Mouse (Mus musculus) gonadal fat pad, adult 2 months (tissue): ENCODE measurements around the gene Acad9. TPM values are rescaled to one million over a fixed set of nuclear protein-coding genes. Genes with fewer than 3 reads are reported as not detected.

Source experiments
- DNase-seq: peaks from one replicate; pipeline ENCODE4 v3.0.0-alpha.2; 2012; ENCODE audit warnings: low read depth
- polyA plus RNA-seq: library from polyadenylated mRNA; depleted of rRNA; stranded (reverse); fragments of >200 nt; gene quantifications from 2 replicates; pipeline ENCODE4 v1.2.3, GENCODE M21; 2012; rRNA removed

The Acad9 gene
- polyA plus RNA-seq, result 27.5 and 39.8 TPM in 2 replicates

- no peak for DNase-seq
These were observed at the start of gene Acad9 for GRCm38 (mm10) chr3:36065843-36066651. TSS of gene Acad9 (plus strand) at chr3:36065979.

- DNase-seq, result no peak
These were observed 40.0 kb upstream of the Acad9 start for GRCm38 (mm10) chr3:36025732-36026131.

- DNase-seq, result no peak
These were observed 35.8 kb upstream of the Acad9 start for GRCm38 (mm10) chr3:36029993-36030392.

GRCm38 (mm10) chr3:36031740-36032510 is 33.9 kb upstream of the Acad9 start:
- DNase-seq, result peak; percentile 38

DNA sequence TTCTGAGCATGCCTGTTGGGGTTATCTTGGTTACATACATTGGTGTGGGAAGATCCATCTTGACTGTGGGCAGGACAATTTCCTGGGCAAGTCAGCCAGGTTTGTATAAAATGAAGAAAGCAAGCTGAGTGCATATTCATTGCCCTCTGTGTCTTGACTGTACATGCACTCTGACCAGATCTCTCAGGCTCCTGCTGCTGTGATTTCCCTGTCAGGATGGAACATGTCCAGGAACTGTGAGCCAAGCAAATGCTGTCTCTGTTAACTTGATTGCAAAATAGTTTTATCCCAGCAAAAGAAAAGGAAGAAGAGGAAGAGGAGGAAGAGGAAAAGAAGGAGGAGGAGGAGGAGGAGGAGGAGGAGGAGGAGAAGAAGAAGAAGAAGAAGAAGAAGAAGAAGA is 21.3 kb upstream of the Acad9 start:
- DNase-seq, result no peak

GRCm38 (mm10) chr3:36045086-36045485 is 20.7 kb upstream of the Acad9 start:
- DNase-seq, result no peak

GRCm38 (mm10) chr3:36049106-36049505 is 16.7 kb upstream of the Acad9 start:
- DNase-seq, result no peak

DNA sequence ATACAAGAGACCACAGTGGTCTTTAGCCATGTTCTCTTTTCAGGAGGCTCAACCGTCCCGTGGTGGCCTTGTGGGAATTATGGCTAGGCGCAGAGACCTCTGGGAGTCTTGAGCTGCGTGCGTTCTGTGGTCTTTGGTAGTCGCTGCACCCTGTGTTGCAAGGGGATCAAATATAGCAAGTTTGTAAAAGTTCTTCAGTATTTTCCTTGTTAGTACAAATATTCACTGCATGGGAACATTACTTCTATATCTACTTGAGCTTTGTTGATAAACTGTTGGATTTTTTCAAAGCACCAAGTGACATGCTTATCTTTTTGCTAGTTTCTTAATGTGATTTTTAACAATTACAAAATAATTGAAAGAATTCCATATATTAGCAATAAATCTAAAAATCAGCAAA is 12.3 kb upstream of the Acad9 start, which contains the start of gene Ccdc144b:
Ccdc144b (minus strand) TSS at position 101 of the 400 bp plus-strand sequence.
- DNase-seq, result no peak

DNA sequence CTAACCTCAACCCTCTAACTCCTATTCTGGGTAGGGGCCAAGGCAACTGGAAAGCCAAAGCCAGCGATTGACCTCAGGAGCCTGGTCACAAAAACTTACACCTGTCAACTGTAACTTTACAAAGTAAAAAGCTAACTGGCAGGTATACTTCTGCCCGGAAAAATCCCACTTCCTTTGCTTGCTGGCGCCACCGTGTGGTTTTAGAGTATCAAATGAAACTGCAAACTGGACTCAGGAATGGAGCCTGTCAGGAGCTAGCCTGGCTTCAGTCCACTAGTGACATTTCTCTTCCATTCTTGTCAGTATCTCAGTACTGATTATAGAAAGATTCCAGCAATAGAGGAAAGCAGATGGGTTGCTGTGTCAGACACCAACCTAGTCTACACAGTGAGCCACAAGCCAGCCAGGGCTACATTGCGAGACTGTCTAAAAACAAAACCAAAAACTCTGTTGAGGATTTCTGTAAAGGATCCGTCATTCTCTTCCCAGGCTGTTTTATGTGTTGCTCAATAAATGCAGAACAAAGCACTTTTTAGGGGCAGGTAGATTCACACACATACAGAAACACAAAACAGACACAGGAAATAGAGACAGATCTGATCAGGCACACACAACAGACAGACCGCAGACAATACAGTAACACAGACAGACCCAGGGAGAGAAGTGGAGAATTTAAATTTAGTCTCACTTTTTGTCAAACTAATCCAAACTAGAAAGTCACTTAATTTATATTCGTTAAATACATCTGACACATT is 5.5 kb upstream of the Acad9 start:
- no peak for DNase-seq

GRCm38 (mm10) chr3:36064592-36065061 is 1.2 kb upstream of the Acad9 start:
- no peak for DNase-seq

GRCm38 (mm10) chr3:36065166-36065565 is 613 bp upstream of the Acad9 start:
- DNase-seq, result no peak

DNA sequence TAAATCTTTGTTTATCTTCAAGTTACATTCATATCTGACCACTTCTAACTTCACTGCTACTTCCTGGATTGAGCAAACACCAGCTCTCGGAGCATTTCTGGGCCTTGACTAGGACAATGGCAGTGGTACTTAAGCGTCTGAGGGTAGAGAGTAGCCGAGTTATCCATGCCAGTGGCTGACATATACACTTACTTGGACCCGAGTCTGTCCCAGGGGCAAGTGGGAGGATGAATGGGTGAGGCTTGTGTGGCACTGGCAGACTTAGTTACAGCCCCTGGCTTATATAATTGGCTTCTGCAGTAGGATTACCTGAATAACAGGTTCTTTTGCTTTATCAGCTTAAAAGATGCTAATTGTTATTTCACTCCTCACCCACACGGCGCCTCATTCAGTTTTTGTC is 2.0 kb downstream of the Acad9 start:
- DNase-seq, result no peak

DNA sequence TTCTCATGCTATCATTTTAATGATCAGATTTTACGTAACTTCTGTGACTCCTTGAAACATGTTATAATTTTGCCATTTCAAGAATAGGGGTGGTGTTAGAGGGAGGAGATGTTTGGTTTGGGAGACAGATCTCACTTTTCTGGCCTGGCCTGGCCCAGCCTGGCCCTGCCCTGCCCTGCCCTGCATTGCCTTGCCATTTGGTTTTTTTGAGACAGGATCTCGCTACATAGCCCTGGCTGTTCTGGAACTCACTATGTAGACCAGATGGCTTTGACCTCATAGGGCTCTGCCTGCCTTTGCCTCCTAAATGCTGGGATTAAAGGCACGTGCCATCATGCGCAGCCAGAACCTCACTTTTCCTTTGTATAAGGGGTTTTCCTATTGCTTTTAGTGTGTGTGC is 4.7 kb downstream of the Acad9 start:
- DNase-seq, result no peak

DNA sequence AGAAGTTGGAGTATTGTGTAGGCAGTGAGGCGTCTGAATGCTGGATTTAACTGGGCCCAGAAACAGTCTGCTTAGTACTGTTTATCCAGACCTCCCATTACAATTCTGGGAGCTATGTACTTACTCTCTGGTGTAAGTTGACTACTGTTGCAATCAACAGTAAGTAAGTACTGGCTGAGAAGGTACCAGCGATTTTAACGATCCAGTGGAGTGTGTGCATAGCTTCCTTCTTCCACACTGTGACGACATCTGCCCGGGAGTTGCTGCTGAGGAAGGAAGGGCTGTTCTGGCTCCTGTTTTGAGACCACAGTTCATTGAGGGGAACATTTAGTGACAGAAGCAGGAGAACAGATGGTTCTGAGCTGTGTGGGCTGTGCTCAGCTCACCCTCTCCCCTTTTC is 5.3 kb downstream of the Acad9 start:
- no peak for DNase-seq

- no peak for DNase-seq
These were observed 8.5 kb downstream of the Acad9 start for GRCm38 (mm10) chr3:36074231-36074630.

GRCm38 (mm10) chr3:36075466-36075865 is 9.7 kb downstream of the Acad9 start:
- no peak for DNase-seq

DNA sequence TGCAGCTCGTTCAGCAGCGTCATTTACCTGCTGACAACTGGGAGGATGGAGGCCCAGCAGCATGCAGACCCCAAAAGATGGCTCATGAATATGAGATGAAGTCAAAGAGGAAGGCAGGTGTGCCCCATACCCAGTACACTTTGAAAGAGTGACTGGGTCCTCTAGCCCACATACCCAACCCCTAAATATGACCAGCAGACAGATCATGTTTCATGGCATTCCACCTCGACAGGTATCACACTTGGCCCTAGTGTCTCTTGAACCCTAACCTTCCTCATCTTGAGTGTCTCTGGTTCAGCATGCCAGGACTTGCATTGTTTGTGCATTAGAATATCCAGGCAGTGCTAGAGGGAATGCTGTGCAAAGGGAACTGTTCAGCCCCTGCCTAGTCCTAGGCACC is 11.6 kb downstream of the Acad9 start:
- no peak for DNase-seq

DNA sequence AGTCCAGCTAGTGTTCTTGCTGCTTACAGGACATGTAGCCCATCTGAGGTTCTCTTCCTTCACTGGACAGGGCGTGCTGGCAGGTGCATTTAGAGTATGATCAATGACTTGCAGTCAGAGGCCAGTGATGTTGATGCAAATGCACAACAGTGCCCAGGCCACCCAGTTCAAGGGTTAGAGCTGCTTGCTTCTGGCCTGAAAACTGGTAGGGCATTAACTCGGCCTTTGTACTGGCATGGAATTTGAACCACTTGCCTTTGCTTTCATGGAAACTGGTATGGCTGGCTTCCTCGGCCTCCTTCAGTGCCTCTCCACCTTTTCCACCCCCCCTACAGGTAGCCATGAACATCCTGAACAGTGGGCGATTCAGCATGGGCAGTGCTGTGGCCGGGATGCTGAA is 14.1 kb downstream of the Acad9 start:
- DNase-seq, result no peak

- no peak for DNase-seq
These were observed 15.0 kb downstream of the Acad9 start for GRCm38 (mm10) chr3:36080741-36081140.

DNA sequence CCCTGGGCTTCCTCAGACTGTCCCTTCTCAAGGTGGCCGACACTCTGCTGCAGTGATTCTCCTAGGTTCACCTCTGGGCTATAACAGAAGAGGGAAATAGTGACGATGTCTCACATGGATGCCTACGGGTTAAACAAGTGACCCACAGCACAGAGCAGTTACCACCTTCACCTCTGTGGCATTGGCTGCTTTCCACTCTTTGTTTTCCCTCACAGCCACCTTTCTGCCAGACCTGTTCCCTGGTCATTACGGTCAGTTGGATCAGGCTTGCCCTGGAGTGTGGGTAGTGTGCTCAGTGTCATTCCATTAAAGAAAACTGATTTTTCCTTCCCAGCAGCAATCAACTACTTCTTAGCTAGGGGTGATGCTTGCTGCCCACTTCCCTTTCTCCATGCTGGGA is 17.1 kb downstream of the Acad9 start:
- DNase-seq, result no peak

GRCm38 (mm10) chr3:36083381-36083780 is 17.6 kb downstream of the Acad9 start:
- no peak for DNase-seq

DNA sequence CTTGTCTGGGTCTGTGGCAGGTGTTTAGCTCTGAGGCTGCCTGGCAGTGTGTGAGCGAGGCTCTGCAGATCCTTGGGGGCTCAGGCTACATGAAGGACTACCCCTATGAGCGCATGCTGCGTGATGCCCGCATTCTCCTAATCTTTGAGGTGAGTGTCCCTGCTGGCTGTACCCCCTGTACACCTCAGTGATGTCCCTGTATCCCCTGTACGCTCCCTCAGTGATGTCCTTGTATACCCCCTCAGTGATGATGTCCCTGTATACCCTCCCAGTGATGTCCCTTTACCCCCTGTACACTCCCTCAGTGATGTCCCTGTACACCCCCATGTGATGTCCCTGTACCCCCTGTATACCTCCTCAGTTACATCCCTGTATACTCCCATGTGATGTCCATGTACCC is 19.6 kb downstream of the Acad9 start:
- no peak for DNase-seq
